Mouse (Mus musculus) neural tube, embryonic 10.5 days (tissue): Measurements from ENCODE around the gene Lef1.

Source experiments
- DNase-seq: peaks from one replicate; pipeline ENCODE4 v3.0.0-alpha.2; 2017; ENCODE audit warnings: low spot score; ENCODE audit errors: extremely low spot score

Lef1 gene

GRCm38 (mm10) chr3:131110191-131111150, at the start of gene Lef1:
Lef1 (plus strand) TSS chr3:131110471.
- DNase-seq = peak; percentile 87

DNA sequence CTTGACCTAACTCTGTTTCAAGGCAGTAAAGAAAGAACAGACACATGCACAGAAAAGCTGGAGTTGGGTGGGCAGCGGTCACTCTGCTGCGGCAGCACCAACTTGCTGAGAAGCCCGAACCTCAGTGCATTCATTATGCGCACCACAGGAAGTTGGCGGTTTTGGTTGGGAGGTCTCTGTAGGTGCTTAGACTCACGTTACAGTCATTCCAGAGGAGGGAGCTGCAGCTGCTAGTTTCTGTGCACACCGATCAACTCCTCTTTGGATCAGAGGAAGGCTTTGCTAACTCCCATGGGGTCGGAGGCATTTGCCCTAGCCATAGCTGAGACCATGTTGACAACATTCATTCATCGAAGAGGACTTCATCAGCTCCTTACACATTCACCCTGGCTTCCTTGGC, 45.3 kb upstream of the Lef1 start:
- no peak for DNase-seq

GRCm38 (mm10) chr3:131066171-131066570, 44.1 kb upstream of the Lef1 start:
- DNase-seq = no peak

- DNase-seq = no peak
Measured at GRCm38 (mm10) chr3:131068000-131068399, 42.3 kb upstream of the Lef1 start.

- DNase-seq = no peak
Measured at GRCm38 (mm10) chr3:131070210-131070609, 40.1 kb upstream of the Lef1 start.

DNA sequence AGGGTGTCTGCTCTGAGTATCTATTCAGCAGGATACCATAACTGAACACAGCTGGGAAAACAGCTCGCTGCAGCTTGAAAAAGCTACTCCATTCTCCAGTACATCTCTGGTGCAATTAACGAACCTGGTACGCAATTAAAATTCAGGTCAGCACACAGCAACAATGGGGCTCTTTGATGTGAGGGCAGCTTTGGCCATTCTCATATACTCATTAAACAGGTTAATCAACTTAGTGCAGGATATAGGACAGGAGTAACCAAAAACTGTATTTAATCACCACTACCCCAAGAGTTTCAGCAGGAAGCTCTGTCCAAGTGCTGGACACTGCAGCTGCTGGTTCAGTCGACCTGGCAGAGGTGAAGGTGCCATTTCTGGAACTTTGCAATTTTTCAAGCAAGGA, 37.6 kb upstream of the Lef1 start:
- no peak for DNase-seq

DNA sequence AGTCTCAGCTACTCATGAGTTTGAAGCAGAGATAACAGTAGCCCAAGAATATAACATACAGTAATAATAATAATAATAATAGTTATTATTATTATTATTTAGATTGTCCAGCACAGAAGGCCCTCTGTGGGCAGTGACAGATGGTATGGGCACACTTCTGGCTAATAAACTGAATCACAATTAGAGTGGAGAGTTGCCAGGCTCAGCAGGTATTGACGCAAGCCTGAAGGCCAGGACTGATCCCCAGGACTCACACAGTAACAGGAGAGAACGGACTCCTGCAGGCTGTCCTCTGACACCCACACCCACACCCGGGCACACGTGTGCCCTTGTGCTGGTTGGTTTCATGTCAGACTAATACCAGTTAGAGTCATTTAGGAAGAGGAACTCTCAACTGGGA, 36.3 kb upstream of the Lef1 start:
- no peak for DNase-seq

GRCm38 (mm10) chr3:131078041-131078621, 32.1 kb upstream of the Lef1 start:
- no peak for DNase-seq

- no peak for DNase-seq
Measured at GRCm38 (mm10) chr3:131078719-131079118, 31.6 kb upstream of the Lef1 start.

GRCm38 (mm10) chr3:131083722-131084121, 26.5 kb upstream of the Lef1 start:
- no peak for DNase-seq

GRCm38 (mm10) chr3:131084718-131085561, 25.3 kb upstream of the Lef1 start:
- DNase-seq = peak; percentile 57

DNA sequence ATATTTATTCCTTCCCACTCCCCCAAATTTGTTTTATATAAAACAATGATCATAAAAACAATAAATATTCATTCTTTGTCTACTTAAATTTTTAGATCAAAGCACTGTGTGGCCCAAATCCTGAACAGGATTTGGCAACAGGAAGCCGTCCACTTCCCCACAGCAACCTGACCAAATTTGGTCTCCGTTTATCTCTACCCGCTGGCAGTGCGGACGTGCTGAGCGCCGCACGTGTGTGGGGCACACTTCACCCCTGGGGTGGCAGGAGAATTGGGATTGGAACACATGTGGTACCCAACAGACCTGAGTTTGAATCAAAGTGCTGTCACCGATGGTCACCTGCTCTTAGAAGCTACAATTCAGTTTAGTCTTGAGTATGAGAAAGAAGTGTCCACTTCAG, 24.3 kb upstream of the Lef1 start:
- no peak for DNase-seq

- DNase-seq = no peak
Measured at GRCm38 (mm10) chr3:131089721-131090120, 20.6 kb upstream of the Lef1 start.

GRCm38 (mm10) chr3:131092113-131092512, 18.2 kb upstream of the Lef1 start:
- DNase-seq = no peak

DNA sequence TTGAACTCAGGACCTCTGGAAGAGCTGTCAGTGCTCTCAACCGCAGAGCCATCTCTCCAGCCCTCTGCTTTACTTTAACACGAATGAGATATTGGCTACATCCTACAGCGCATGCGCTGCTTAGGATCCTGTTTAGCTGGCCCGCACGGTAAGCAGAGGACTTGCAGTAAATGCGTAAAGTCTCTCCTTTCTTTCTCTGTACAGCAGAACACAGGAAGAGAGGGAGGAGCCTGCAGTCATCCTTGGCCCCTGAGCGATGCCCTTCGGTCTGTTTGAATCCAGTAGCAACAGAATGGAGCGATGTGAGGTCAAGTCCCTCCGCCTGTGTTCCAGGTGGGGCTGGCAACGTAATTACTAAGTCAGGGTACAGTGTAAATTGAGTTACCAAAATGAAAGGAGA, 16.5 kb upstream of the Lef1 start:
- DNase-seq = no peak

GRCm38 (mm10) chr3:131096105-131096504, 14.2 kb upstream of the Lef1 start:
- DNase-seq = no peak

DNA sequence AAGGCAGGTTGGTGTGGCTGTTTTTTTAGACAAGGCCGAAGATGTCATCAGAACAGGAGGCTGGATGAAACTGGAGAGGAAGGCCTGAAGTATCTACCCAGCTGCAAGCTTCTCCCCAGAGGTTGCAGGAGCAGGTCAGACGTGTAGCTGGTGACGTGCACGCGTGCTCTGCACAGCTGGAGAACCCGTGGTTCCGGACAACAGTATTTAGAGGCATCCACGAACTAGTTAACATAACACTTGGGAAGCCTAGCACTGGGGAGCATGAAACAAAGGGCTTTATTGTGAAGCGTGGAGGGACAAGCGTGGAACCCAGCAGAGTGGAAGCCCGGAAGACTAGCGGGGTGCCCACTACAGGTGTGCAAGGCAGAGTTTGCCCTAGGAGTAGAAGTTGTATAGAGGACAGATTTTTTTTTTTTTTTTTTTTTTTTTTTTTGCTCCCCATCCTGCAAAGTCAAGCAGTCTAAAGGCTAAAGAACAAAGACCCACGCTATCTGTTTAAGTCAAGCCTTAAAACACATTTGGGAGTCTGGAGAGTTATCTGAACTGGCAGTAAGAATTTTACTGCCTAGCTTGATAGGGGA, 8.0 kb upstream of the Lef1 start:
- DNase-seq = peak; percentile 34

GRCm38 (mm10) chr3:131105362-131105761, 4.9 kb upstream of the Lef1 start:
- DNase-seq = no peak

DNA sequence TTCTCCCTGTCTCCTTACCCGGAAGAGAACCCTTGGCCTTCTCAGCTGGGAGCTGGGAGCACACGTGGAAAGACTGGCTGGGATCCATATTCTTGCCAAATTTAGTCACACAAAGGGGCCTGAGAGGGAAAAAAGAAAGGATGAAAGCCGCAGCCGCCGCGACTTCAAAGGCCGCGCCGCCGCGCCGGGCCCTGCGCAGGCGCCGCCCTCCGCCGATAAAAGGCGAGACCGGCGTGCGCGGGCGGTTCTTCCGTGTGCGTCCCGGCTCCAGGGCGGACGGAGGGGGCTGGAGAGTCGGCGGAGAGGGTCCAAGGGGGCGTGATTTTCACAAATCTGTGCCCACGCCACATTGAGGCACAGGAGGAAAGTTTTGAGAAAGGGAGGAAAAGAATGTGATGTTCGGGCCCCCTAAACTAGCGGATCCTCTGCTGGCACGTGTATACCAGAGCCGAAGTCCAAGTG, 4.3 kb upstream of the Lef1 start:
- DNase-seq = peak; percentile 86

- DNase-seq = peak; percentile 67
Measured at GRCm38 (mm10) chr3:131106451-131107291, 3.6 kb upstream of the Lef1 start.
